Mouse (Mus musculus) myocyte (in vitro differentiated cells): ENCODE data around the gene Zswim3.

Experiments used
- CEBPB ChIP-seq: IDR thresholded peaks from 2 replicates; pipeline ENCODE4 v1.6.1; 2011; ENCODE audit warnings: mild to moderate bottlenecking, moderate library complexity; ENCODE audit not compliant: poor library complexity, insufficient read depth, severe bottlenecking
- MAX ChIP-seq: IDR thresholded peaks from one replicate; pipeline ENCODE4 v1.6.1; 2011; ENCODE audit warnings: low read depth, mild to moderate bottlenecking, control low read depth
- POLR2A ChIP-seq: IDR thresholded peaks from one replicate; pipeline ENCODE4 v1.6.1; 2011; ENCODE audit warnings: low read depth, mild to moderate bottlenecking, control low read depth, moderate library complexity; ENCODE audit not compliant: insufficient read length
- POLR2AphosphoS2 ChIP-seq: IDR thresholded peaks from one replicate; pipeline ENCODE4 v1.6.1; 2011; ENCODE audit warnings: low read depth, control low read depth; ENCODE audit not compliant: insufficient read length
- TCF12 ChIP-seq: IDR thresholded peaks from one replicate; pipeline ENCODE4 v1.6.1; 2011; ENCODE audit warnings: mild to moderate bottlenecking, control low read depth; ENCODE audit not compliant: poor library complexity, insufficient read depth, severe bottlenecking
- USF1 ChIP-seq: IDR thresholded peaks from one replicate; pipeline ENCODE4 v1.6.1; 2011; ENCODE audit warnings: low read depth, mild to moderate bottlenecking, control low read depth, moderate library complexity

DNA sequence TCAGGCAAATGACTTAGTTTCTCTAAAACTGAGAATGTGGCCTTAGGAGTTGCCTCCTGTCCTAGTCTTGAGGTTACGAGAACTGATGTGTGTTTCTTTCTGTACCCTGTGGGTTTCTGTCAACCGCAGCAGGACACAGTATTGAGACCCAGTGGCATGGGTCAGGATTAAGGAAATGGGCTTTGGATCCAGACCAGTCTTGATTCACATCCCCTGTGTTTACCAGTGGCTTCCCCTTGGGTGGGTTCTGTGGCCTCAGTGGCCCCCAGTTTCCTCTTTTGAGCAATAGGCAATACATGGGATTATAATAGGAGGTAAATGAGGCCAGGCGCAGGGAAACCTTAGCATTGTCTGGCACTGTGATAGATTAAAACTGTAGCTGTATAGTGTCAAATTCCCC lies 17.9 kb upstream of the Zswim3 start:
- TF ChIP-seq TCF12 (no peak), POLR2A (no peak), POLR2AphosphoS2 (no peak), MAX (no peak), CEBPB (no peak), USF1 (no peak)
